Mouse (Mus musculus): ENCODE measurements around the gene Hcrt.

Gene Hcrt

GRCm38 (mm10) chr11:100735134-100735865, 27.4 kb downstream of the Hcrt start:
- DNase-seq, result no peak

GRCm38 (mm10) chr11:100730477-100731205, 32.1 kb downstream of the Hcrt start:
- no peak for DNase-seq

- DNase-seq, result no peak
These were observed 32.8 kb downstream of the Hcrt start for GRCm38 (mm10) chr11:100729976-100730375.

GRCm38 (mm10) chr11:100728601-100729000, 34.1 kb downstream of the Hcrt start:
- no peak for DNase-seq

- no peak for DNase-seq
These were observed 35.5 kb downstream of the Hcrt start for GRCm38 (mm10) chr11:100727201-100727600.

GRCm38 (mm10) chr11:100724919-100725512, 37.7 kb downstream of the Hcrt start:
- DNase-seq, result no peak

- DNase-seq, result no peak
These were observed 40.2 kb downstream of the Hcrt start for GRCm38 (mm10) chr11:100722493-100723028.

GRCm38 (mm10) chr11:100721776-100722492, 40.8 kb downstream of the Hcrt start:
- DNase-seq, result no peak

GRCm38 (mm10) chr11:100721254-100721653, 41.5 kb downstream of the Hcrt start:
- DNase-seq, result no peak

- no peak for DNase-seq
These were observed 42.4 kb downstream of the Hcrt start for GRCm38 (mm10) chr11:100720345-100720744.

- DNase-seq, result no peak
These were observed 42.8 kb downstream of the Hcrt start for GRCm38 (mm10) chr11:100719893-100720292.

GRCm38 (mm10) chr11:100719312-100719711, 43.4 kb downstream of the Hcrt start:
- no peak for DNase-seq

- DNase-seq, result no peak
These were observed 43.9 kb downstream of the Hcrt start for GRCm38 (mm10) chr11:100718866-100719265.

GRCm38 (mm10) chr11:100718462-100718861, 44.3 kb downstream of the Hcrt start:
- no peak for DNase-seq

GRCm38 (mm10) chr11:100716649-100717048, 46.1 kb downstream of the Hcrt start:
- DNase-seq, result no peak

- no peak for DNase-seq
These were observed 47.8 kb downstream of the Hcrt start for GRCm38 (mm10) chr11:100714948-100715347.

GRCm38 (mm10) chr11:100714534-100714915, 48.2 kb downstream of the Hcrt start:
- peak; percentile 80 to 82 for DNase-seq

- peak in 1 of 2 experiments; percentile 28 for DNase-seq
These were observed 48.8 kb downstream of the Hcrt start, which contains the start of gene Hspb9 for GRCm38 (mm10) chr11:100713735-100714533. Gene Hspb9, plus strand, starts transcription at chr11:100713850.

- no peak for DNase-seq
These were observed 49.6 kb downstream of the Hcrt start for GRCm38 (mm10) chr11:100713174-100713573.

- peak; percentile 89 to 92 for DNase-seq
These were observed 50.7 kb downstream of the Hcrt start, which contains the start of gene Kat2a for GRCm38 (mm10) chr11:100711783-100712615. Gene Kat2a, minus strand, starts transcription at chr11:100712465.
